Mouse (Mus musculus): ENCODE measurements at regions not wholly inside any gene's neighbourhood (a gene's known extent, or its start where the extent isn't known, plus 50 kb on each side); places are given as distances from the start of the nearest gene placed in this dataset.

- no peak for TF ChIP-seq POLR2A (IDR thresholded peaks at IDR 0.05; ENCODE audit: borderline replicate concordance, control insufficient read depth, low read depth, low read length)
- no peak for TF ChIP-seq CTCF (IDR thresholded peaks at IDR 0.05; ENCODE audit: control insufficient read depth, insufficient read depth, low read length)
- no peak overlapping the region for H3K4me3 ChIP-seq (replicated peaks; ENCODE audit: control insufficient read depth, low read depth, low read length)
- no peak overlapping the region for H3K27ac ChIP-seq (ENCODE audit: control insufficient read depth, insufficient read depth, low read depth, low read length, poor library complexity)
- WGBS = 53% methylated on average over 4 of the region's 4 CpGs
- H3K4me1 ChIP-seq (ENCODE audit: control insufficient read depth, insufficient read depth, low read length) = no peaks in the 10 kb centered on the region
Measured at GRCm38 (mm10) chr5:126842606-126843005, 399.0 kb upstream of the Tmem132c start.

GRCm38 (mm10) chr5:126862078-126862477 lies 379.5 kb upstream of the Tmem132c start:
- 67% methylated on average over 1 of the region's 1 CpGs for WGBS
- no peaks in the 10 kb centered on the region for H3K4me1 ChIP-seq (ENCODE audit: control insufficient read depth, insufficient read depth, low read length)

GRCm38 (mm10) chr5:126875842-126876241 lies 365.8 kb upstream of the Tmem132c start:
- no peak overlapping the region for H3K4me3 ChIP-seq (replicated peaks; ENCODE audit: control insufficient read depth, low read depth, low read length)
- no peaks in the 10 kb centered on the region for H3K4me1 ChIP-seq (ENCODE audit: control insufficient read depth, insufficient read depth, low read length)
- WGBS = 71% methylated on average over 1 of the region's 1 CpGs
- H3K27ac ChIP-seq (ENCODE audit: control insufficient read depth, insufficient read depth, low read depth, low read length, poor library complexity) = no peak overlapping the region
- no peak for TF ChIP-seq POLR2A (IDR thresholded peaks at IDR 0.05; ENCODE audit: borderline replicate concordance, control insufficient read depth, low read depth, low read length)
- TF ChIP-seq CTCF (IDR thresholded peaks at IDR 0.05; ENCODE audit: control insufficient read depth, insufficient read depth, low read length) = no peak

More at GRCm38 (mm10) chr5:126862078-126862477, 379.5 kb upstream of the Tmem132c start:
- TF ChIP-seq CTCF (IDR thresholded peaks at IDR 0.05; ENCODE audit: control insufficient read depth, insufficient read depth, low read length) (no peak), POLR2A (IDR thresholded peaks at IDR 0.05; ENCODE audit: borderline replicate concordance, control insufficient read depth, low read depth, low read length) (no peak)
- no peak overlapping the region for H3K27ac ChIP-seq (ENCODE audit: control insufficient read depth, insufficient read depth, low read depth, low read length, poor library complexity)
- no peak overlapping the region for H3K4me3 ChIP-seq (replicated peaks; ENCODE audit: control insufficient read depth, low read depth, low read length)

GRCm38 (mm10) chr5:126890710-126891109 lies 350.9 kb upstream of the Tmem132c start:
- TF ChIP-seq POLR2A (IDR thresholded peaks at IDR 0.05; ENCODE audit: borderline replicate concordance, control insufficient read depth, low read depth, low read length) (no peak), CTCF (IDR thresholded peaks at IDR 0.05; ENCODE audit: control insufficient read depth, insufficient read depth, low read length) (no peak)

GRCm38 (mm10) chr5:126893063-126893462 lies 348.5 kb upstream of the Tmem132c start:
- 78% methylated on average over 4 of the region's 4 CpGs for WGBS
- Histone ChIP-seq H3K27ac (ENCODE audit: control insufficient read depth, insufficient read depth, low read depth, low read length, poor library complexity) (no peak overlapping the region), H3K4me1 (ENCODE audit: control insufficient read depth, insufficient read depth, low read length) (no peaks in the 10 kb centered on the region), H3K4me3 (replicated peaks; ENCODE audit: control insufficient read depth, low read depth, low read length) (no peak overlapping the region)
- TF ChIP-seq POLR2A (IDR thresholded peaks at IDR 0.05; ENCODE audit: borderline replicate concordance, control insufficient read depth, low read depth, low read length) (no peak), CTCF (IDR thresholded peaks at IDR 0.05; ENCODE audit: control insufficient read depth, insufficient read depth, low read length) (no peak)

More at GRCm38 (mm10) chr5:126890710-126891109, 350.9 kb upstream of the Tmem132c start:
- Histone ChIP-seq H3K4me1 (ENCODE audit: control insufficient read depth, insufficient read depth, low read length) (no peaks in the 10 kb centered on the region), H3K4me3 (replicated peaks; ENCODE audit: control insufficient read depth, low read depth, low read length) (no peak overlapping the region), H3K27ac (ENCODE audit: control insufficient read depth, insufficient read depth, low read depth, low read length, poor library complexity) (no peak overlapping the region)
- WGBS = 66% methylated on average over 1 of the region's 1 CpGs

- TF ChIP-seq POLR2A (IDR thresholded peaks at IDR 0.05; ENCODE audit: borderline replicate concordance, control insufficient read depth, low read depth, low read length) (no peak), CTCF (IDR thresholded peaks at IDR 0.05; ENCODE audit: control insufficient read depth, insufficient read depth, low read length) (no peak)
- 81% methylated on average over 2 of the region's 2 CpGs for WGBS
- H3K4me3 ChIP-seq (replicated peaks; ENCODE audit: control insufficient read depth, low read depth, low read length) = no peak overlapping the region
- no peak overlapping the region for H3K27ac ChIP-seq (ENCODE audit: control insufficient read depth, insufficient read depth, low read depth, low read length, poor library complexity)
- H3K4me1 ChIP-seq (ENCODE audit: control insufficient read depth, insufficient read depth, low read length) = no peaks in the 10 kb centered on the region
Measured at GRCm38 (mm10) chr5:126910084-126910483, 331.5 kb upstream of the Tmem132c start.

GRCm38 (mm10) chr5:126917300-126917699 lies 324.3 kb upstream of the Tmem132c start:
- H3K4me1 ChIP-seq (ENCODE audit: control insufficient read depth, insufficient read depth, low read length) = no peaks in the 10 kb centered on the region
- H3K27ac ChIP-seq (ENCODE audit: control insufficient read depth, insufficient read depth, low read depth, low read length, poor library complexity) = no peak overlapping the region
- H3K4me3 ChIP-seq (replicated peaks; ENCODE audit: control insufficient read depth, low read depth, low read length) = no peak overlapping the region
- 63% methylated on average over 7 of the region's 7 CpGs for WGBS
- TF ChIP-seq POLR2A (IDR thresholded peaks at IDR 0.05; ENCODE audit: borderline replicate concordance, control insufficient read depth, low read depth, low read length) (no peak), CTCF (IDR thresholded peaks at IDR 0.05; ENCODE audit: control insufficient read depth, insufficient read depth, low read length) (no peak)

- no peak overlapping the region for H3K4me3 ChIP-seq (replicated peaks; ENCODE audit: control insufficient read depth, low read depth, low read length)
- 42% methylated on average over 2 of the region's 2 CpGs for WGBS
- no peak for TF ChIP-seq CTCF (IDR thresholded peaks at IDR 0.05; ENCODE audit: control insufficient read depth, insufficient read depth, low read length)
- TF ChIP-seq POLR2A (IDR thresholded peaks at IDR 0.05; ENCODE audit: borderline replicate concordance, control insufficient read depth, low read depth, low read length) = no peak
- H3K27ac ChIP-seq (ENCODE audit: control insufficient read depth, insufficient read depth, low read depth, low read length, poor library complexity) = no peak overlapping the region
- H3K4me1 ChIP-seq (ENCODE audit: control insufficient read depth, insufficient read depth, low read length) = no peaks in the 10 kb centered on the region
Measured at GRCm38 (mm10) chr5:126933466-126933865, 308.1 kb upstream of the Tmem132c start.

GRCm38 (mm10) chr5:126944861-126945260 lies 296.7 kb upstream of the Tmem132c start:
- no peaks in the 10 kb centered on the region for H3K4me1 ChIP-seq (ENCODE audit: control insufficient read depth, insufficient read depth, low read length)
- no peak for TF ChIP-seq CTCF (IDR thresholded peaks at IDR 0.05; ENCODE audit: control insufficient read depth, insufficient read depth, low read length)
- H3K4me3 ChIP-seq (replicated peaks; ENCODE audit: control insufficient read depth, low read depth, low read length) = no peak overlapping the region
- 75% methylated on average over 7 of the region's 7 CpGs for WGBS
- no peak overlapping the region for H3K27ac ChIP-seq (ENCODE audit: control insufficient read depth, insufficient read depth, low read depth, low read length, poor library complexity)

All from bone marrow, adult 2 months (tissue).